Mouse (Mus musculus) kidney, adult 2 months (tissue): ENCODE measurements around the gene Tmem9.

Experiments used
- CTCF ChIP-seq: fragments of 200-500 bp; conservative IDR thresholded peaks from 2 replicates; pipeline ENCODE4 v1.5.1; 2011; ENCODE audit warnings: low read depth, mild to moderate bottlenecking, control low read depth, low read length, moderate library complexity, mixed read lengths; ENCODE audit not compliant: insufficient read depth, insufficient read length
- POLR2A ChIP-seq: fragments of 200-500 bp; IDR thresholded peaks from one replicate; pipeline ENCODE4 v1.6.1; 2011; ENCODE audit warnings: low read depth, low read length, control low read depth

- TF ChIP-seq CTCF, result no peak
- TF ChIP-seq POLR2A, result no peak
Observed at GRCm38 (mm10) chr1:135989876-135990275, 18.1 kb upstream of the Tmem9 start.
